Mouse (Mus musculus) bone marrow, adult 2 months (tissue): ENCODE results near the gene Csrnp3. TPM values are rescaled to one million over a fixed set of nuclear protein-coding genes. Genes with fewer than 3 reads are reported as not detected.

ENCODE experiments used
- H3K27ac ChIP-seq: fragments of 200-500 bp; 2 replicates; pipeline ENCODE4 v1.5.1; 2012; ENCODE audit warnings: low read depth, mild to moderate bottlenecking, control low read depth, inconsistent platforms, low read length; ENCODE audit not compliant: control insufficient read depth, poor library complexity, insufficient read depth
- H3K4me1 ChIP-seq: fragments of 200-500 bp; 2 replicates; pipeline ENCODE4 v1.6.1; 2011; ENCODE audit warnings: low read length; ENCODE audit not compliant: control insufficient read depth, insufficient read depth
- H3K4me3 ChIP-seq: fragments of 200-500 bp; replicated peaks from 2 replicates; pipeline ENCODE3; 2011; ENCODE audit warnings: mild to moderate bottlenecking, low read depth, low read length, control low read depth; ENCODE audit not compliant: control insufficient read depth
- CTCF ChIP-seq: fragments of 200-500 bp; IDR thresholded peaks from 2 replicates; pipeline ENCODE4 v1.5.1; 2011; ENCODE audit warnings: low read length, control low read depth; ENCODE audit not compliant: control insufficient read depth, insufficient read depth
- POLR2A ChIP-seq: fragments of 200-500 bp; IDR thresholded peaks from 2 replicates; pipeline ENCODE4 v1.6.1; 2011; ENCODE audit warnings: low read depth, mild to moderate bottlenecking, control low read depth, low read length, borderline replicate concordance; ENCODE audit not compliant: control insufficient read depth
- WGBS: fragments of 180-500 bp; shearing (Covaris S2); methylation state at CpG from one replicate; pipeline ENCODE4 v1.1.7; 2018; 5-methylcytosine and 5-hydroxymethylcytosine counted together
- polyA plus RNA-seq: library from polyadenylated mRNA; stranded (reverse); fragments of >200 nt; gene quantifications from 2 replicates; pipeline ENCODE4 v1.2.4, GENCODE M21; 2011; ENCODE audit warnings: low replicate concordance; ENCODE audit not compliant: missing spikeins, insufficient read depth, insufficient read length

The Csrnp3 gene
- polyA plus RNA-seq, 1 experiment, result 0.57 TPM

GRCm38 (mm10) chr2:66028812-66029211, 183.2 kb downstream of the Csrnp3 start:
- H3K27ac ChIP-seq, result no peak overlapping the region
- H3K4me3 ChIP-seq, result no peak overlapping the region
- no peaks in the 10 kb centered on the region for H3K4me1 ChIP-seq
- WGBS, result 69% methylated on average over 5 of the region's 5 CpGs
- TF ChIP-seq POLR2A (no peak), CTCF (no peak)

- no peak overlapping the region for H3K27ac ChIP-seq
- no peak for TF ChIP-seq POLR2A
- TF ChIP-seq CTCF, result no peak
- WGBS, result 80% methylated on average over 9 of the region's 9 CpGs
- no peak overlapping the region for H3K4me3 ChIP-seq
- H3K4me1 ChIP-seq, result no peaks in the 10 kb centered on the region
Measured at GRCm38 (mm10) chr2:66034907-66035679, 189.5 kb downstream of the Csrnp3 start.

GRCm38 (mm10) chr2:66040611-66041010, 195.0 kb downstream of the Csrnp3 start:
- Histone ChIP-seq H3K4me3 (no peak overlapping the region), H3K4me1 (no peaks in the 10 kb centered on the region), H3K27ac (no peak overlapping the region)
- TF ChIP-seq POLR2A (no peak), CTCF (no peak)

- 88% methylated on average over 21 of the region's 21 CpGs for WGBS
- H3K4me3 ChIP-seq, result no peak overlapping the region
- H3K27ac ChIP-seq, result no peak overlapping the region
- H3K4me1 ChIP-seq, result no peaks in the 10 kb centered on the region
- no peak for TF ChIP-seq CTCF
- no peak for TF ChIP-seq POLR2A
Measured at GRCm38 (mm10) chr2:66041203-66041916, 195.8 kb downstream of the Csrnp3 start.

- 68% methylated on average over 9 of the region's 9 CpGs for WGBS
- TF ChIP-seq POLR2A (no peak), CTCF (no peak)
- H3K27ac ChIP-seq, result no peak overlapping the region
Measured at GRCm38 (mm10) chr2:66041917-66042419, 196.4 kb downstream of the Csrnp3 start.

GRCm38 (mm10) chr2:66043441-66044404, 198.2 kb downstream of the Csrnp3 start:
- no peak for TF ChIP-seq CTCF
- no peak for TF ChIP-seq POLR2A
- no peaks in the 10 kb centered on the region for H3K4me1 ChIP-seq
- 79% methylated on average over 17 of the region's 17 CpGs for WGBS
- H3K4me3 ChIP-seq, result no peak overlapping the region
- H3K27ac ChIP-seq, result no peak overlapping the region

More at GRCm38 (mm10) chr2:66041917-66042419, 196.4 kb downstream of the Csrnp3 start:
- Histone ChIP-seq H3K4me1 (no peaks in the 10 kb centered on the region), H3K4me3 (no peak overlapping the region)

- 92% methylated on average over 12 of the region's 12 CpGs for WGBS
- Histone ChIP-seq H3K4me1 (no peaks in the 10 kb centered on the region), H3K27ac (no peak overlapping the region), H3K4me3 (no peak overlapping the region)
- no peak for TF ChIP-seq CTCF
- no peak for TF ChIP-seq POLR2A
Measured at GRCm38 (mm10) chr2:66044405-66045089, 199.0 kb downstream of the Csrnp3 start.
